Mouse (Mus musculus) left cerebral cortex, postnatal 36 days (tissue): Measurements from ENCODE around the gene 2810021J22Rik. TPM values are rescaled to one million over a fixed set of nuclear protein-coding genes. Genes with fewer than 3 reads are reported as not detected.

ENCODE experiments used
- DNase-seq, 2 experiments: peaks; one replicate each; pipeline ENCODE4 v3.0.0; 2021 to 2022; ENCODE audit warnings: low spot score in 2 of 2, mixed read lengths in 1 of 2
- intact Hi-C: fragments of 180-260 bp; cut with DNase I; formaldehyde crosslinking; loops from one replicate; pipeline ENCODE4 v1.15.1; 2025
- total RNA-seq, 2 experiments: library from RNA; stranded (reverse); gene quantifications; 2 replicates each; pipeline ENCODE4 v1.2.3; 2021

2810021J22Rik gene
- total RNA-seq, 2 experiments from 2014 or later = 9.6 to 10.9 TPM

GRCm38 (mm10) chr11:58914461-58915028, 47.5 kb downstream of the 2810021J22Rik start:
- no peak for DNase-seq
- intact Hi-C loops = loop anchor here (5.0 kb wide), 1 partner anchor 383 kb away; no protein-coding TSS in a partner anchor

GRCm38 (mm10) chr11:58916879-58917744, 50.1 kb downstream of the 2810021J22Rik start:
- intact Hi-C loops = loop anchor here (5.0 kb wide), 1 partner anchor 380 kb away; no protein-coding TSS in a partner anchor
- no peak for DNase-seq

GRCm38 (mm10) chr11:58917745-58918366, 50.8 kb downstream of the 2810021J22Rik start, which contains the start of gene Btnl10:
Btnl10 (plus strand) TSS chr11:58917908.
- intact Hi-C loops = loop anchor here (5.0 kb wide), 1 partner anchor 379 kb away; no protein-coding TSS in a partner anchor

GRCm38 (mm10) chr11:58918759-58919158, 51.7 kb downstream of the 2810021J22Rik start:
- intact Hi-C loops = loop anchor here (5.0 kb wide), 1 partner anchor 379 kb away; no protein-coding TSS in a partner anchor
- DNase-seq = no peak

More at GRCm38 (mm10) chr11:58917745-58918366, 50.8 kb downstream of the 2810021J22Rik start, which contains the start of gene Btnl10:
- no peak for DNase-seq

GRCm38 (mm10) chr11:58922420-58922819, 55.4 kb downstream of the 2810021J22Rik start:
- intact Hi-C loops = no loop called here
- no peak for DNase-seq

GRCm38 (mm10) chr11:58926651-58927050, 59.6 kb downstream of the 2810021J22Rik start:
- intact Hi-C loops = no loop called here
- DNase-seq = no peak

- intact Hi-C loops = no loop called here
- no peak for DNase-seq
Measured at GRCm38 (mm10) chr11:58927053-58927452, 60.0 kb downstream of the 2810021J22Rik start.

GRCm38 (mm10) chr11:58927790-58928651, 61.0 kb downstream of the 2810021J22Rik start:
- intact Hi-C loops = no loop called here

GRCm38 (mm10) chr11:58929055-58929454, 62.0 kb downstream of the 2810021J22Rik start:
- DNase-seq = no peak
- intact Hi-C loops = no loop called here

More at GRCm38 (mm10) chr11:58927790-58928651, 61.0 kb downstream of the 2810021J22Rik start:
- no peak for DNase-seq

- intact Hi-C loops = no loop called here
- no peak for DNase-seq
Measured at GRCm38 (mm10) chr11:58929641-58930040, 62.6 kb downstream of the 2810021J22Rik start.

GRCm38 (mm10) chr11:58930254-58930653, 63.2 kb downstream of the 2810021J22Rik start:
- intact Hi-C loops = no loop called here
- DNase-seq = no peak

- intact Hi-C loops = no loop called here
- DNase-seq = no peak
Measured at GRCm38 (mm10) chr11:58931576-58931975, 64.6 kb downstream of the 2810021J22Rik start.

Other genes with a start within 250 kb of the 2810021J22Rik start
- gene Olfr323, start 236.7 kb upstream of the 2810021J22Rik start, total RNA-seq = not detected
- gene Trim58, start 226.8 kb upstream of the 2810021J22Rik start, total RNA-seq = not detected
- not detected for gene Olfr322, start 208.4 kb upstream of the 2810021J22Rik start, total RNA-seq
- not detected for gene Olfr320, start 186.1 kb upstream of the 2810021J22Rik start, total RNA-seq
- not detected for gene Olfr319, start 168.1 kb upstream of the 2810021J22Rik start, total RNA-seq
- gene Olfr318, start 143.2 kb upstream of the 2810021J22Rik start, total RNA-seq = under 1 TPM in 1 of 2 experiments, not detected in 1; 0.11 TPM
- not detected for gene Olfr317, start 128.0 kb upstream of the 2810021J22Rik start, total RNA-seq
- 1 to 10 TPM in 1 of 2 experiments, under 1 TPM in 1; 0.79 to 1.0 TPM for gene Olfr316, start 114.5 kb upstream of the 2810021J22Rik start, total RNA-seq
- not detected for gene Olfr315, start 94.0 kb upstream of the 2810021J22Rik start, total RNA-seq
- gene Olfr314, start 84.3 kb upstream of the 2810021J22Rik start, total RNA-seq = not detected
- 1 to 10 TPM; 2.2 to 2.9 TPM for gene Fam183b, start 65.3 kb upstream of the 2810021J22Rik start, total RNA-seq
- not detected for gene Olfr313, start 52.2 kb upstream of the 2810021J22Rik start, total RNA-seq
- gene Olfr312, start 38.0 kb upstream of the 2810021J22Rik start, total RNA-seq = not detected
- gene Olfr311, start 28.0 kb upstream of the 2810021J22Rik start, total RNA-seq = not detected
- 10 to 100 TPM; 17.0 to 24.1 TPM for gene Gm12258, start 20.1 kb upstream of the 2810021J22Rik start, total RNA-seq
- 10 to 100 TPM in 1 of 2 experiments, 1 to 10 TPM in 1; 8.2 to 10.4 TPM for gene Zfp39, start 37.0 kb downstream of the 2810021J22Rik start, total RNA-seq
- not detected for gene Btnl10, start 50.7 kb downstream of the 2810021J22Rik start, total RNA-seq
- gene Rnf187, start 71.7 kb downstream of the 2810021J22Rik start, total RNA-seq = 100 to 1,000 TPM; 450 to 542 TPM
- 100 to 1,000 TPM; 103 to 124 TPM for gene Hist3h2ba, start 81.7 kb downstream of the 2810021J22Rik start, total RNA-seq
- gene Hist3h2a, start 87.5 kb downstream of the 2810021J22Rik start, total RNA-seq = 10 to 100 TPM; 60.9 to 64.1 TPM
- gene Trim17, start 87.5 kb downstream of the 2810021J22Rik start, total RNA-seq = 1 to 10 TPM; 4.8 to 5.7 TPM
- 10 to 100 TPM; 21.0 to 24.9 TPM for gene Trim11, start 110.9 kb downstream of the 2810021J22Rik start, total RNA-seq